Mouse (Mus musculus) left cerebral cortex, adult 18-20 months (tissue): ENCODE results near the gene Pygm. TPM values are rescaled to one million over a fixed set of nuclear protein-coding genes. Genes with fewer than 3 reads are reported as not detected.

Experiments used
- DNase-seq, 2 experiments: peaks; one replicate each; pipeline ENCODE4 v3.0.0; 2021 to 2022; ENCODE audit warnings: low spot score in 2 of 2, mixed read lengths in 1 of 2
- total RNA-seq, 2 experiments: library from RNA; stranded (reverse); gene quantifications; 2 replicates each; pipeline ENCODE4 v1.2.3; 2021

The Pygm gene
- total RNA-seq, 2 experiments from 2014 or later, result 32.6 to 37.9 TPM

- DNase-seq, result no peak
Measured at GRCm38 (mm10) chr19:6351431-6352106, 32.6 kb upstream of the Pygm start.

- no peak for DNase-seq
Measured at GRCm38 (mm10) chr19:6352107-6352505, 32.1 kb upstream of the Pygm start.

- DNase-seq, result no peak
Measured at GRCm38 (mm10) chr19:6354030-6354429, 30.2 kb upstream of the Pygm start.

- no peak for DNase-seq
Measured at GRCm38 (mm10) chr19:6361291-6361690, 22.9 kb upstream of the Pygm start.

- DNase-seq, result no peak
Measured at GRCm38 (mm10) chr19:6363091-6363410, 21.1 kb upstream of the Pygm start.

GRCm38 (mm10) chr19:6363411-6364240 lies 20.6 kb upstream of the Pygm start, which contains the start of gene Sf1:
Gene Sf1, plus strand, starts transcription at chr19:6363690.
- DNase-seq, result peak; percentile 99 to 100

GRCm38 (mm10) chr19:6364317-6364725 lies 19.9 kb upstream of the Pygm start:
- DNase-seq, result peak; percentile 88 to 91

GRCm38 (mm10) chr19:6364842-6365241 lies 19.4 kb upstream of the Pygm start:
- no peak for DNase-seq

- no peak for DNase-seq
Measured at GRCm38 (mm10) chr19:6370175-6370574, 14.0 kb upstream of the Pygm start.

- no peak for DNase-seq
Measured at GRCm38 (mm10) chr19:6372433-6372832, 11.8 kb upstream of the Pygm start.

GRCm38 (mm10) chr19:6373539-6374400 lies 10.4 kb upstream of the Pygm start:
- DNase-seq, result peak; percentile 77 to 86

- no peak for DNase-seq
Measured at GRCm38 (mm10) chr19:6374571-6374970, 9.6 kb upstream of the Pygm start.

- DNase-seq, result no peak
Measured at GRCm38 (mm10) chr19:6375423-6376254, 8.6 kb upstream of the Pygm start.

- peak in 1 of 2 experiments; percentile 55 for DNase-seq
Measured at GRCm38 (mm10) chr19:6376255-6376564, 8.0 kb upstream of the Pygm start.

GRCm38 (mm10) chr19:6376643-6377042 lies 7.6 kb upstream of the Pygm start:
- DNase-seq, result no peak

GRCm38 (mm10) chr19:6377327-6378040 lies 6.7 kb upstream of the Pygm start:
- no peak for DNase-seq

- no peak for DNase-seq
Measured at GRCm38 (mm10) chr19:6380411-6381166, 3.6 kb upstream of the Pygm start.

GRCm38 (mm10) chr19:6381238-6381637 lies 3.0 kb upstream of the Pygm start:
- DNase-seq, result no peak

- DNase-seq, result no peak
Measured at GRCm38 (mm10) chr19:6382323-6382924, 1.8 kb upstream of the Pygm start.
